Mouse (Mus musculus): ENCODE results near the gene Apc2. TPM values are rescaled to one million over a fixed set of nuclear protein-coding genes. Genes with fewer than 3 reads are reported as not detected.
"Not testable (repeated sequence)": the region's sequence is repeated elsewhere in the genome, so short reads cannot be mapped to it uniquely, and the experiment has no call there.

Apc2 gene
- total RNA-seq, 2 experiments from 2014 or later: 2.1 to 3.7 TPM

DNA sequence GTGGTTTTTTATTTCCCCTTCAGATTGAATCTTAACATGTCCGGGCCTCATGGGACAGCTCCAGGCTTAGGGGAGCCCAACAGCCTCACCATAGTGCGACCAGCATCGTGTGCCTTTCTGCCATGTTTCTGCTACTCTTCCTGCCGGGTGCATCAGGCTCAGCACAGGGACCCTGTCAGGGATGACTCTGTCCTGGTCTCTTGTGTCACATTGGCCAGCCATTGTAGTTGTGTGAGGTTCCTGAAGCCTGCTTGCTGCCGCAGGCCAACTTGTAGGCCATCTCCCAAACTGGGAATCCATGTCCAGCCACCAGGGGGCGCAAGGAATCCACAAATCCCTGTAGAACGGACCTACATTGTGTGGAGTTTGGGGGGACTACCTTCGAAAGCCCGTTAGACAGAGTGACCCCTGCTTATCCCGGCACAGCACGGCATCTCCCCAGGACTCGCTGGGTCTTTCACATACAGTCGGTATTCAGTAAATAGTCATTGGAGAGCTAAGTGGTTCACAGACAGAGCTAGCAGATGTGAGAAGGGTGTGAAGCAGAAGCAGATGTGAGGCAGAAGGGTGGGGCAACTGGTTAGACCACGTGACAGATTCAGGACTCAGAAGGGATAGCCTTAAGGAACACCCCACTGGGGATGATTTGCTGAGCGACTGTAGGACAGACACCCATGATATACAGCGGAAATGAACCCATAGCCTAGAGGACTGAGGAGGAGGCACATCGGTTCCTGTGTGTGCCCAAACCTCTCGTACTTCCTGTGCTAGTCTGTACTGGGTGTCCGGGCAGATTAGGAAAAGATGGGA is 44.4 kb downstream of the Apc2 start:
- peak; percentile 90 to 91 for DNase-seq
- intact Hi-C loops (cut with DNase I): loop anchor here (1.0 kb wide), 1 partner anchor 34 kb away; no protein-coding TSS in a partner anchor

DNA sequence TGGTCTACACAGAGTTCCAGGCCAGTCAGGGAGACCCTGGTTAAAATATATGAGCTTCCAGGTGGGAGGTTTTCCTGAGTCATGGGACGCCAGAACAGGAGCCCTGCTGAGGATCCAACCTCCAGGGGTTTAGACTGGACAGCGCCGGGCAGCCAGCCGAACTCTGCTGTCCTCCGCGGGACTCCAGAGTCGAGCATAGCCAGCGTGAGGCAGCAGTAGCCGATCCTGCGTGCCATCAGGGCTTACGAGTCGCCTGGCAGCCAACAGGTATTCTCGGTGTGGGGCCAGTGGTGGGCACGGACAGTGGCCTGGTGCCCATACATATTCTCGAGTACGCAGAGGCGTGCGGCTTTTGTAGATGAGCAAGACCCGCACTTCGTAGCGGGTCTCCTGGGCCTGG is 45.2 kb downstream of the Apc2 start:
- intact Hi-C loops (cut with DNase I): no loop called here
- no peak for DNase-seq

DNA sequence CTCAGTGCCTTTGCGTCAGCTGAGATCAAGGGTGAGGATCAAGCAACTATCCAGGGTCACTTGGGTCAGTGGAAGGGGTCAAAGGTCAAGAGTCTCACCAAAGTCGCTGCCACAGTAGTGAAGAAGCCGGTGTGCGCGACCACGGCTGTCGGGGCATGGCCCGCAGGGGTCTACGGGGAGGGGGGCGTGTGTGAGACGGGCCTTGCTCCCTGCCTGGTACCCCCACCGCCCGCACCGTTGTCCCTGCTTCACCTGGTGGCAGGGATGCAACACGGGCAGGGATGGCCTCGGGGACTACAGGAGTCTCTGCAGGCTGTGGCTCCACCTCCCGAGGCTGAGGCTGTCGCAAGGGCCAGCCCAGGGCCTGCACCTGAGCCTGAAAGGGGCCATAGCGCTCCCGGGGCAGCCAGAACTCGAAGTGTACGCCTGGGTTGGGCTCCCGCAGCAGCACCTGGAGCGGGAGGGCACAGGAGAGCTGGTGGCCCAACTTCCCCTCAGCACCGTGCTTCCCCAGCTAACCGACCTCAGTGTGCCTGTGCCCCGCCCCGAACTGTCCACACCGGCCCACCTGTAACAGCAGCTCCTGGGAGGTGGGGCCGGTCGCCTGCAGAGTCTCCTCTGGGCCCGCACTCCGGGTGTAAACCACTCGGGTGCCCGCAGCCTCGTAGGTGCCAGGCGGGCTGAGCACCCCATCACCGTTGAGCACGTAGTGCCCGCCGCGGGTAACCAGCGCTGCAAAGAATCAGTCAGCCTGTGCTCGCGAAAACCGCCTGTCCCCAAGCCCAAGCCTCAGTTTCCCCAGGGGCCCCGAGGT is 45.9 kb downstream of the Apc2 start:
- no peak for DNase-seq
- intact Hi-C loops (cut with DNase I): no loop called here

- DNase-seq: no peak
- intact Hi-C loops (cut with DNase I): no loop called here
Measured at GRCm38 (mm10) chr10:80342305-80342748, 46.5 kb downstream of the Apc2 start.

GRCm38 (mm10) chr10:80342749-80343424 is 47.1 kb downstream of the Apc2 start:
- intact Hi-C loops (cut with DNase I): no loop called here

DNA sequence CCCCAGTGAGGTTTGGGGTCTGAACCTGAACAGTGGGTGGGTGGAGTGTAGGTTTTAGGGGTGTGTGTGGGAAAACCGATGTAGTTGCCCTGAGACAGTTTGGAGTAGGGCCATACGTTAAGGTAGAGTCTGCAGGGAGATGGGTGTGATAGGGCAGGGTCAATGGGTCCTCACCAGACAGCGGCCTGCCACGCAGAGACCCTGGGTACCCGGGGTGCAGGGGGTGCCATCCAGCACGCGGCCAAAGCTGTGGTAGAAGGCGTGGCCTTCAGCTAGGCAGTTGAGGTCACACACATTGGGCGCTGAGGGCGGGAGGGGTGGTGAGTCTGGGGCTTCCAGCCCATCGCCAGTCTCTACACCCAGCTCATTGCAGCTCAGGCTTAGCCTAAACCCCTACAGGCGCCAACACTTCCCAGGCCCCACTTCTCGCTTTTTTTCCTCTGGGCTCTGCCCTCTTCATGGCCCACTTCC is 47.7 kb downstream of the Apc2 start:
- intact Hi-C loops (cut with DNase I): no loop called here
- no peak for DNase-seq

More at GRCm38 (mm10) chr10:80342749-80343424, 47.1 kb downstream of the Apc2 start:
- no peak for DNase-seq

DNA sequence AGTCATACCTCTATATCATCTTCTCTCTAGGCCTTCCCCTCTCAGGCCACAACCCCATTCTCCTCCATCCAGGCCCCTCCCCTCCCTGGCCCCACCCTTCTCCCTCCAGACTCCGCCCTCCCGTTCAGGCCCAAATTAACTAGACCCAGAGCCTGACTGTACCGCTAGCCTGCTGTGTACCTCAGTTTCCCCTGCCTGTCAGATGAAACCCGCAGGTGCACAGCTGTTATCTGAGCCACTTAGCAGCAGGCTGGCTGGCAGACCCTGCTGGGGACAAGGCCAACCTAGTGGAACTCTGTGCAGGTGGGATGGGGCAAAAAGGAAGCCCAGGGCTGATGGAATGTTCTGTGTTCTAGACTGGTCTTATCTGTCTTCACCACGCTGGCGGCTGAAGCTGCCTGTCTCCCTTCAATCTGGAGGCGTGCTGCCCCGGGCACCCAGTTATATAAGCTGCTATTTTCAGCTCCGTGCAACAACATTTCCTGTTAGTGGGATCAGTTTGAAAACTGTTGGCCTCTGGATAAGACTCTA is 48.4 kb downstream of the Apc2 start:
- intact Hi-C loops (cut with DNase I): no loop called here
- peak in 1 of 2 experiments; percentile 53 for DNase-seq

- no peak for DNase-seq
- intact Hi-C loops (cut with DNase I): loop anchor here (5.0 kb wide), 1 partner anchor 168 kb away; the partner anchor contains the start of gene Efna2
Measured at GRCm38 (mm10) chr10:80345122-80345521, 49.3 kb downstream of the Apc2 start.

DNA sequence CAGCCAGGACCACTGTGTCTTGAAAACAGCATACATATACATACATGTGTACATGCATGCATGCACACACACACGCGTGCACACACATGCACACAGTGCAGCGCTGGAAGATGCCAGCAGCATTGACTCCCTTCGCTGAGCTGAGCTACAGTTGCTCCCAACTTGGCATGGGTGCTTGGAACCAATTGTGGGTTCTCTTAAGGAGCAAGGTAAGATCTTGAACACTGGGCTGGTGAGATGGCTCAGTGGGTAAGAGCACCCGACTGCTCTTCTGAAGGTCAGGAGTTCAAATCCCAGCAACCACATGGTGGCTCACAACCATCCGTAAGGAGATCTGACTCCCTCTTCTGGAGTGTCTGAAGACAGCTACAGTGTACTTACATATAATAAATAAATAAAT is 50.2 kb downstream of the Apc2 start:
- not testable (repeated sequence) for DNase-seq
- intact Hi-C loops (cut with DNase I): loop anchor here (5.0 kb wide), 1 partner anchor 169 kb away; the partner anchor contains the start of gene Efna2

DNA sequence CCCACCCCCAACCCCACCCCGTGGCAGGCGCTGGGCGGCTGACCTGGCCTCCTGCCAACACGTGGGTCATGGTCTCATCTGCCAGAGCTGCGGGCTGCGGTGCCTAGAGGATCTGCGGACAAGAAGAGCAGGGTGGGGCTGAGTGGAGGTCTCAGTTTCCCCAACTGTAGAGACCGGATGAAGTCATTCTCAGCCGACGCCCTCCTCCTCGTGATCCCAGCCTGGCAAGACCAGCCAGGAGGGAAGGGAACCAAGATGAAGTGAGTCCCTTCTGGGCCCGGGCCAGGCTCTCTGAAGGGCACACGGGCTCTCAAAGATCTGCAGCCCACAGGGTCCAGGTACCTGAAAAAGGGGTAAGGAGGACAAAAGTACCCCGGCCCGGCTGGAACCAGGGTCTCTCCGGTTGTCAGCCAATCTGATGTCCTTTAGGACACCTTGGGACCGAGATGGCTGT is 51.8 kb downstream of the Apc2 start:
- DNase-seq: peak; percentile 44 to 59
- intact Hi-C loops (cut with DNase I): loop anchor here (5.0 kb wide), 1 partner anchor 170 kb away; the partner anchor contains the start of gene Efna2

DNA sequence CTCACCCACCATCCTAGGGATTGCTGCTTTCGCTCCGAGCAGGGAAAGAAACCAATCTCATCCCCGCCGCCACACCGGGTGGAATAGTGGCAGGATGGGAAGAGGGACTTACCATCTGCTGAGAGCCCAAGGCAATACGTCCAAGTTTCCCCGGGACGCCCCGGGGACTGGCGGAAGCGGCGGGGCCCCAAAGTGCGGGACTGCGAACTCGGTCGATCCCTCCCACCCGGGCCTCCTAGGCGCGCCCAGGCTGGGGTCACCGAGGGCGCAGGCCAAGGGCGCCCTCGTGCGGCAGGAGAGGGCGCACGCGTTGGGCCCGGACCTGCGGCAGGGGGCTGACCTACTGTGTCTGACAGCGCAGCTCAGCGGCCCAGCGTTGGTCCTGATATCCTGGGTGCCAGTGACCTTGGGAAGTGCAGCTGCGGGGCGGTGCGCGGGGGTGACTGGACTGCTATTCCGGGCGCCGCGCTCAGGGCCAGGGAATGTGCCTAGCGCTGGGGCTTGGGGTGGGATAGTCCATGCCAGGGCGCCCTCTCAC is 52.5 kb downstream of the Apc2 start, which contains the start of gene Adamtsl5:
TSS of gene Adamtsl5 (minus strand) at position 169 of the 538 bp plus-strand sequence.
- intact Hi-C loops (cut with DNase I): loop anchor here (1.0 to 5.0 kb wide), 2 partner anchors 53 to 171 kb away; partner anchors contain the start of genes Apc2 and Efna2
- DNase-seq: peak; percentile 78 to 85

- intact Hi-C loops (cut with DNase I): loop anchor here (1.0 to 5.0 kb wide), 2 partner anchors 54 to 172 kb away; partner anchors contain the start of genes Apc2 and Efna2
- DNase-seq: peak in 1 of 2 experiments; percentile 47
Measured at GRCm38 (mm10) chr10:80348981-80349380, 53.2 kb downstream of the Apc2 start.

- intact Hi-C loops (cut with DNase I): loop anchor here (2.0 kb wide), 1 partner anchor 25 kb away; no protein-coding TSS in a partner anchor
- peak; percentile 87 to 95 for DNase-seq
Measured at GRCm38 (mm10) chr10:80350292-80350691, 54.5 kb downstream of the Apc2 start.

DNA sequence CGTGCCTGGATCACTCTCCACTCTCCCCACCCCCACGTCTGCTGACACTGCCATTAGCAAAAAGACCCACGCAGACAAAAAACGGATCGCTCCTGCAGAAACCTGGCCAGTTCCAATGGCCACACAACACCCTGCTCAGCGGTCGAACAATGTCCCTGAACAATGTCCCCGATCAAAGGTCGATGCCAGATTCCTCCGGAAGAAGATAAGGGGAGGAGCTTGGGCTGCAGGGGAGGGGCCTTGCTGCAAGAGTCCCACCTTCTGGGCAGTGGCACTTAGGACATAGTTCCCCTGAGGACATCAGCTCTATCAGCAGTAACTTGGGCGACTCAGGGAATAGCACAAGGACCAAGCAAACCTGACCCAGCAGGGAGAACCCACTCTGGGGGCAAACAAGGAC is 56.1 kb downstream of the Apc2 start:
- intact Hi-C loops (cut with DNase I): loop anchor here (2.0 kb wide), 1 partner anchor 23 kb away; no protein-coding TSS in a partner anchor

DNA sequence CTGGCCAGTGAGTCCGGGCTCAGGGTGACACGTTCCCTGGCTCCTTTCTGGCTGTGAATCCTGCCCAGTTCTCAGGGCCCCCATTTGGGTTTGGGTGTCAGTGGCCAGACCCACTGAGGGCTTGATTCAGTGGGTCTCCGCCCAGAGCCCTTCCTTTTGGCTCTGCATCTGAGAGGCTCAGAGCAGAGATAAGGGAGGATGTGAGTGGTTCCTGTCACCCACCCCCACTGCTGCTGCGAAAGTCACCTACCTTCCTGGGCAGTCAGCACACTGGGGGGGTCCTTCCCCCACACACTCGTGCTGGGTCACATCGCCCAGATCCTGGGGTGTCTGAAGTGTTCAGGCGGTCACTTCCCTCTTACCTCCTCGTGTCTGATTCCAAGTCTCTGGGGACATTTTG is 57.0 kb downstream of the Apc2 start:
- intact Hi-C loops (cut with DNase I): no loop called here
- no peak for DNase-seq

More for the DNA sequence above, 56.1 kb downstream of the Apc2 start:
- DNase-seq: no peak

DNA sequence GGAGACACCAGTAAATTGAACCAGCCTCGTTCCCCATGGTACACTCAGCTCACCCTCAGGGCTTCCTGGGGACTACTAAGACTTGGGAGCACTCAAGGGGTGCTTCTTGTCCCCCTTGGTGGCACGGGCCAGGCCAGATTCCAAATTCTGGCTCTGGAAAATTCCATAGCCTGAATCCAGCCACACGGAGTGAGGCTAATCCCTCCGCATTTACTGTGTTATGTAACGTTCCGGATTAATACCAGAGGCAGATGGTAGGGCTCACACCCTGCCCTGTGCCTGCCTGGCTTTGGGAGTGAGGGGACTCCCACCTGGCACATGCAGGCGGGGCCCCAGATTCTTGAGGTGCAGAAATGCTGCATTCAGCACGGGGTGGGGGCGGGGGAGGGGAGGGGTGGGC is 59.7 kb downstream of the Apc2 start:
- DNase-seq: no peak
- intact Hi-C loops (cut with DNase I): no loop called here

DNA sequence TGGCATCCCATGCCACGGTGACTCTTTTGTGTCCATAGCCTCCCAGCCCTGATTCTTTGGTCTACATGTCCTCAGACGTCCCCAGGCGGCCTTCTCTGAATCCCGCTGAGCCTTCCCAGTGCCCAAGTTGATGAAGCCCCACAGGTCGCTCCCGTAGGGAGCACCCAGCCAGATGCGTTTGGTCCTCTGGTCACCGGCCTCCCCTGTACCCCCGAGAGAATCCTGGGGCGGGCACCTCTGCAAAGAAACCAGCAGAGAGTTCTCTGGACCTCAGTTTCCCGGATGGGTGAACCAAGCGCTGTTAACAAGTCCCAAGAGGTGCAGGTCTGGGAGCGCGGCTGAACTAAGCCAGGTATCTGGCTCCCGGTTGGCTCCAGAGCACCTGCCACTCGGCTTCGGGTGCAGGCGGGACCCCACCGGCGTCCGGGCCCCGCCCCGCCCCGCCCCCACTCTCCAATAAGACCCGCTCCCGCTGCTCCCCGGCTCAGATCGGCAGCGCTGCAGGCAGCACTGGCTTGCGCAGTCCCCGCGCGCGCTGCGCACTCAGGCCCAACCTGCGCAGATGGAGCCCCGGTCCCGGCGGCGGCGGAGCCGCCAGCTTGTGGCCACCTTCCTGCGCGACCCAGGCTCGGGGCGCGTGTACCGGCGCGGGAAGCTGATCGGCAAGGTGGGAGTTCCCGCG is 60.4 kb downstream of the Apc2 start, which contains the start of gene Plk5:
TSS of gene Plk5 (plus strand) at position 459 of the 682 bp plus-strand sequence.
- intact Hi-C loops (cut with DNase I): no loop called here
- no peak for DNase-seq

- intact Hi-C loops (cut with DNase I): no loop called here
Measured at GRCm38 (mm10) chr10:80356737-80357136, 61.0 kb downstream of the Apc2 start.

GRCm38 (mm10) chr10:80357336-80357735 is 61.6 kb downstream of the Apc2 start:
- intact Hi-C loops (cut with DNase I): no loop called here
- no peak for DNase-seq

More at GRCm38 (mm10) chr10:80356737-80357136, 61.0 kb downstream of the Apc2 start:
- DNase-seq: no peak
